Mouse (Mus musculus): Measurements from ENCODE around the gene Dhrs13. TPM values are rescaled to one million over a fixed set of nuclear protein-coding genes. Genes with fewer than 3 reads are reported as not detected.

The Dhrs13 gene
- polyA plus RNA-seq (2012; rRNA removed), result 25.5 and 27.0 TPM in 2 replicates

DNA sequence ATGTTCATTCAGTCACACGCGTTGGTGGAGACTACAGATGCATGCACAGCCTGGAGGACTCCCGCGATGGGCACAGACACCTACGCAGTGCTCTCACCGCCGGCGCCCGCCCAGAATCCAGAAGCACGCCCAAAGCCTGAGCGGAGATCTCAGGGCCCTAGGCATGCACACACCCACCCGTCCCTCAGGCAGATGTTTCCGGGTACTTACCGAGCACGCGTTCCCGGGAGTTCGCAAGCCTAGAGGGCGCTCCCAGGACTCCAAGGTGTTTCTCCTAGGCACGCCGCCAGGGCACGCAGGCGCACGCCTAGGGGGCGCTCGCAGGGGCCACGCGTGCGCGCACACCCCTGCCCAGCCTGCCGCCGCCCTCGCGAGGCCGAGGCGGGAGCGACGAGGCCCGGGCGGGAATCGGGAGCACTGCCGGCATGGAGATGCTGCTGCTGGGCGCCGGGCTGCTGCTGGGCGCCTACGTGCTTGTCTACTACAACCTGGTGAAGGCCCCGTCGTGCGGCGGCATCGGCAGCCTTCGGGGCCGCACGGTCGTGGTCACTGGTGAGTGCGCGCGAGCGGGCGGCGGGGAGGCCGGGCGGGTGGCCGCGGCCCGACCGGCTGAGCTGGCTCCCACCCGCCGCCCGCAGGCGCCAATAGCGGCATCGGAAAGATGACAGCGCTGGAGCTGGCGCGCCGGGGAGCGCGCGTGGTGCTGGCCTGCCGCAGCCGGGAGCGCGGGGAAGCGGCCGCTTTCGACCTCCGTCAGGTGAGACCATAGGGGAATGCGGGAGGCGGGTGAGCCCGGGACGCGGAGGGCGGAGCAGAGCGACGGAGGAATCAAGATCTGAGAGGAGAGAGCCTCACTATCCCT, at the start of gene Dhrs13:
TSS of gene Dhrs13 (plus strand) at position 334 of the 862 bp plus-strand sequence.

GRCm38 (mm10) chr11:77982441-77982905, 49.6 kb upstream of the Dhrs13 start, which contains the start of gene Phf12:
Phf12 (plus strand) TSS chr11:77982754.

GRCm38 (mm10) chr11:78037831-78038752, 6.0 kb downstream of the Dhrs13 start, which contains the start of gene Flot2:
Flot2 (plus strand) TSS chr11:78037931.

GRCm38 (mm10) chr11:78079961-78080921, 48.2 kb downstream of the Dhrs13 start, which contains the start of gene Eral1:
Eral1 (minus strand) TSS chr11:78080383.

Other genes starting within 250 kb of the Dhrs13 start
- gene Gm10277, start 244.5 kb upstream of the Dhrs13 start, polyA plus RNA-seq (2012; rRNA removed), result not detected in 2 replicates
- 12.1 and 17.9 TPM in 2 replicates for gene Pipox, start 138.2 kb upstream of the Dhrs13 start, polyA plus RNA-seq (2012; rRNA removed)
- gene Sez6, start 101.5 kb upstream of the Dhrs13 start, polyA plus RNA-seq (2012; rRNA removed), result 139 and 182 TPM in 2 replicates
- 88.9 TPM in 2 replicates for gene Phf12, start 49.5 kb upstream of the Dhrs13 start, polyA plus RNA-seq (2012; rRNA removed)
- 96.9 and 97.0 TPM in 2 replicates for gene Flot2, start 5.7 kb downstream of the Dhrs13 start, polyA plus RNA-seq (2012; rRNA removed)
- 29.9 and 30.4 TPM in 2 replicates for gene Eral1, start 48.1 kb downstream of the Dhrs13 start, polyA plus RNA-seq (2012; rRNA removed)
- gene Fam222b, start 62.4 kb downstream of the Dhrs13 start, polyA plus RNA-seq (2012; rRNA removed), result 24.0 and 25.4 TPM in 2 replicates
- gene Traf4, start 133.3 kb downstream of the Dhrs13 start, polyA plus RNA-seq (2012; rRNA removed), result 193 and 206 TPM in 2 replicates
- 12.9 and 16.0 TPM in 2 replicates for gene Nek8, start 144.4 kb downstream of the Dhrs13 start, polyA plus RNA-seq (2012; rRNA removed)
- gene Tlcd1, start 144.4 kb downstream of the Dhrs13 start, polyA plus RNA-seq (2012; rRNA removed), result 15.7 and 24.4 TPM in 2 replicates
- 2,641 and 2,838 TPM in 2 replicates for gene Rpl23a, start 151.3 kb downstream of the Dhrs13 start, polyA plus RNA-seq (2012; rRNA removed)
- 72.6 and 93.5 TPM in 2 replicates for gene Rab34, start 156.2 kb downstream of the Dhrs13 start, polyA plus RNA-seq (2012; rRNA removed)
- gene Proca1, start 161.1 kb downstream of the Dhrs13 start, polyA plus RNA-seq (2012; rRNA removed), result 1.4 and 2.0 TPM in 2 replicates
- gene Sdf2, start 213.5 kb downstream of the Dhrs13 start, polyA plus RNA-seq (2012; rRNA removed), result 119 and 127 TPM in 2 replicates
- 26.4 and 31.0 TPM in 2 replicates for gene Supt6, start 213.7 kb downstream of the Dhrs13 start, polyA plus RNA-seq (2012; rRNA removed)
- gene 2610507B11Rik, start 229.5 kb downstream of the Dhrs13 start, polyA plus RNA-seq (2012; rRNA removed), result 60.3 and 62.0 TPM in 2 replicates